Mouse (Mus musculus) spleen, adult 18-20 months (tissue): ENCODE measurements around the gene Cd300lg.
A peak's percentile ranks its signal among the peaks of the same experiment; 100 is the strongest.

Experiments
- DNase-seq, 2 experiments: peaks; one replicate each; pipeline ENCODE4 v3.0.0; 2022; ENCODE audit warnings: mixed read lengths in 2 of 2

The Cd300lg gene

GRCm38 (mm10) chr11:102026694-102027360 is 14.5 kb upstream of the Cd300lg start:
- peak in 1 of 2 experiments; percentile 16 for DNase-seq

GRCm38 (mm10) chr11:102027361-102028017 is 13.8 kb upstream of the Cd300lg start:
- DNase-seq: no peak

- no peak for DNase-seq
Observed at GRCm38 (mm10) chr11:102028087-102028816, 13.1 kb upstream of the Cd300lg start, which contains the start of gene Mpp3. Gene Mpp3, minus strand, starts transcription at chr11:102028461.

GRCm38 (mm10) chr11:102029304-102029703 is 12.0 kb upstream of the Cd300lg start:
- DNase-seq: no peak

GRCm38 (mm10) chr11:102029966-102030365 is 11.3 kb upstream of the Cd300lg start:
- DNase-seq: no peak

- DNase-seq: no peak
Observed at GRCm38 (mm10) chr11:102031149-102031548, 10.2 kb upstream of the Cd300lg start.

- no peak for DNase-seq
Observed at GRCm38 (mm10) chr11:102033055-102033591, 8.2 kb upstream of the Cd300lg start.

- no peak for DNase-seq
Observed at GRCm38 (mm10) chr11:102034887-102035286, 6.4 kb upstream of the Cd300lg start.

GRCm38 (mm10) chr11:102035456-102035960 is 5.8 kb upstream of the Cd300lg start:
- no peak for DNase-seq

GRCm38 (mm10) chr11:102036336-102036735 is 5.0 kb upstream of the Cd300lg start:
- DNase-seq: no peak

- no peak for DNase-seq
Observed at GRCm38 (mm10) chr11:102037789-102038188, 3.5 kb upstream of the Cd300lg start.

GRCm38 (mm10) chr11:102039487-102040137 is 1.7 kb upstream of the Cd300lg start:
- no peak for DNase-seq

- peak; percentile 40 to 80 for DNase-seq
Observed at GRCm38 (mm10) chr11:102040138-102040524, 1.2 kb upstream of the Cd300lg start.

- DNase-seq: no peak
Observed at GRCm38 (mm10) chr11:102040646-102041045, 663 bp upstream of the Cd300lg start.

- no peak for DNase-seq
Observed at GRCm38 (mm10) chr11:102042971-102043370, 1.7 kb downstream of the Cd300lg start.

- DNase-seq: no peak
Observed at GRCm38 (mm10) chr11:102043381-102043780, 2.1 kb downstream of the Cd300lg start.

GRCm38 (mm10) chr11:102044691-102045212 is 3.4 kb downstream of the Cd300lg start:
- DNase-seq: no peak

- DNase-seq: no peak
Observed at GRCm38 (mm10) chr11:102046607-102047006, 5.3 kb downstream of the Cd300lg start.

GRCm38 (mm10) chr11:102049875-102050482 is 8.7 kb downstream of the Cd300lg start:
- DNase-seq: no peak

GRCm38 (mm10) chr11:102051541-102051940 is 10.2 kb downstream of the Cd300lg start:
- no peak for DNase-seq

GRCm38 (mm10) chr11:102051954-102052353 is 10.6 kb downstream of the Cd300lg start:
- no peak for DNase-seq

- DNase-seq: no peak
Observed at GRCm38 (mm10) chr11:102052697-102053096, 11.4 kb downstream of the Cd300lg start.
